8 mouse cellular contexts compared by ENCODE assay signal in genomic region chr1:182868432-182869113, GRCm38 (mm10).
DNase-seq lines count a peak whose midpoint lies in the region; ATAC-seq and TF ChIP-seq lines count a peak whose summit lies in the region.

No protein-coding gene starts in this region.

- no peaks in the 10 kb centered on the region for H3K27me3 ChIP-seq in hindbrain, postnatal 0 days (ENCODE audit: insufficient read depth, low read length)
- no peaks in the 10 kb centered on the region for H3K27me3 ChIP-seq in liver, embryonic 14.5 days (ENCODE audit: control insufficient read depth, insufficient read depth, low read length)
- H3K27me3 ChIP-seq in neural tube, embryonic 13.5 days: no peaks in the 10 kb centered on the region

- no peaks in the 10 kb centered on the region for H3K9me3 ChIP-seq in hindbrain, postnatal 0 days (ENCODE audit: low read length)
- H3K9me3 ChIP-seq in liver, embryonic 14.5 days (ENCODE audit: control insufficient read depth, low read length): no peaks in the 10 kb centered on the region
- H3K9me3 ChIP-seq in neural tube, embryonic 13.5 days: peaks cover 3% of the 10 kb centered on the region; the same call in 1 of the 2 replicates

- peak; percentile 50 for TF ChIP-seq CTCF in hindbrain, postnatal 0 days (IDR thresholded peaks at IDR 0.05; ENCODE audit: low read depth)
- TF ChIP-seq CTCF in liver, embryonic 14.5 days (IDR thresholded peaks at IDR 0.05; ENCODE audit: low read depth): peak; percentile 66

- H3K36me3 ChIP-seq in hindbrain, postnatal 0 days (ENCODE audit: insufficient read depth, low read length): no peaks in the 10 kb centered on the region
- H3K36me3 ChIP-seq in liver, embryonic 14.5 days (replicated peaks; ENCODE audit: control insufficient read depth, insufficient read depth, low read depth): no peaks in the 10 kb centered on the region
- H3K36me3 ChIP-seq in neural tube, embryonic 13.5 days: 0 out of 2 replicates have a peak, but pooled peaks cover 6% of the 10 kb centered on the region

- peak overlapping the region; percentile 51 for H3K27ac ChIP-seq in hindbrain, postnatal 0 days
- H3K27ac ChIP-seq in liver, embryonic 14.5 days: no peak overlapping the region
- H3K27ac ChIP-seq in neural tube, embryonic 13.5 days (replicated peaks): peak overlapping the region; percentile 89

- H3K4me2 ChIP-seq in hindbrain, postnatal 0 days (ENCODE audit: low read depth, low read length): no peak overlapping the region
- no peak overlapping the region for H3K4me2 ChIP-seq in liver, embryonic 14.5 days (ENCODE audit: low read depth)
- H3K4me2 ChIP-seq in neural tube, embryonic 13.5 days: peak overlapping the region; percentile 35

- no peaks in the 10 kb centered on the region; the same call in 1 of the 2 replicates for H3K4me1 ChIP-seq in hindbrain, postnatal 0 days (ENCODE audit: insufficient read depth, low read length)
- no peaks in the 10 kb centered on the region for H3K4me1 ChIP-seq in liver, embryonic 14.5 days (replicated peaks; ENCODE audit: control insufficient read depth in 2 of 2, insufficient read depth in 2 of 2, low read length in 1 of 2)
- H3K4me1 ChIP-seq in neural tube, embryonic 13.5 days (replicated peaks): peaks cover 27% of the 10 kb centered on the region

- H3K4me3 ChIP-seq in hindbrain, postnatal 0 days (ENCODE audit: low read length): no peak overlapping the region
- H3K4me3 ChIP-seq in liver, embryonic 14.5 days (ENCODE audit: insufficient read depth in 1 of 2, low read depth in 2 of 2, low read length in 2 of 2): no peak overlapping the region
- H3K4me3 ChIP-seq in neural tube, embryonic 13.5 days: no peak overlapping the region

- DNase-seq in spleen, postnatal 36 days (ENCODE audit: low spot score in 2 of 2): peak; percentile 4 to 16
- DNase-seq in spleen, adult 12 weeks (ENCODE audit: low spot score): no peak
- DNase-seq in c-Kit-positive CD71-negative TER-119-negative erythroid progenitor cells, embryonic 14.5 days (ENCODE audit: low read depth): peak; percentile 19
- peak; percentile 42 for DNase-seq in gastrocnemius, postnatal 10 days
- DNase-seq in hindbrain, postnatal 0 days (ENCODE audit: low spot score): peak; percentile 59
- peak in 2 of 3 experiments; percentile 6 to 7 for DNase-seq in liver, embryonic 14.5 days (ENCODE audit: low read depth in 3 of 3, low spot score in 3 of 3)

- WGBS in hindbrain, postnatal 0 days: 30% methylated on average over 14 of the region's 14 CpGs
- 64% methylated on average over 14 of the region's 14 CpGs for WGBS in liver, embryonic 14.5 days (ENCODE audit: insufficient replicate concordance)
- whole genome bisulfite sequencing in neural tube, embryonic 13.5 days: 36% methylated on average over 14 of the region's 14 CpGs

- no peak for TF ChIP-seq EP300 in liver, embryonic 14.5 days (IDR thresholded peaks at IDR 0.05; ENCODE audit: low read depth)

- peak; percentile 73 for ATAC-seq in hindbrain, postnatal 0 days
- ATAC-seq in liver, embryonic 14.5 days (ENCODE audit: insufficient read depth): no peak
- ATAC-seq in neural tube, embryonic 13.5 days (ENCODE audit: low read depth): peak; percentile 71
- ATAC-seq in erythroblast, adult 5-6 weeks (replicated peaks; ENCODE audit: low FRiP score, poor library complexity, severe bottlenecking): no peak

- 0 out of 2 replicates have a peak overlapping the region, but pooled peaks have one; percentile 21 for H3K9ac ChIP-seq in hindbrain, postnatal 0 days (replicated peaks; ENCODE audit: low read length)
- no peak overlapping the region for H3K9ac ChIP-seq in liver, embryonic 14.5 days (replicated peaks)
- peak overlapping the region; percentile 50; the same call in 1 of the 2 replicates for H3K9ac ChIP-seq in neural tube, embryonic 13.5 days

Comparison
In these comparisons a context has a peak if more than half of its experiments do, and no peak if none do; other contexts are left out.
1. ATAC-seq: peak in hindbrain, postnatal 0 days (single experiment) and neural tube, embryonic 13.5 days (single experiment); none in liver, embryonic 14.5 days (single experiment) and erythroblast, adult 5-6 weeks (single experiment).